Mouse (Mus musculus) MEL (cell line): ENCODE measurements around the gene Cyp1a2. TPM values are rescaled to one million over a fixed set of nuclear protein-coding genes. Genes with fewer than 3 reads are reported as not detected.

Experiments used
- DNase-seq: peaks from one replicate; pipeline ENCODE4 v3.0.0; 2011; ENCODE audit warnings: low read depth, low spot score
- H3K27ac ChIP-seq: 2 replicates; pipeline ENCODE4 v1.5.1; 2012; ENCODE audit warnings: low read depth, mild to moderate bottlenecking, control low read depth, low read length, moderate library complexity; ENCODE audit not compliant: control insufficient read depth
- H3K27me3 ChIP-seq, 2 experiments: fragments of 150-350 bp in 1 of 2; sonication (generic) in 1 of 2; 2 replicates each; pipeline ENCODE4 v1.6.1; 2012; ENCODE audit warnings: low read length in 2 of 2, mild to moderate bottlenecking in 2 of 2, improper control_type of control experiment in 1 of 2, moderate library complexity in 1 of 2; ENCODE audit not compliant: insufficient read depth in 2 of 2, control insufficient read depth in 1 of 2
- H3K36me3 ChIP-seq, 2 experiments: 2 replicates each; pipeline ENCODE4 v1.6.1; 2012 to 2014; ENCODE audit warnings: low read length in 2 of 2, improper control_type of control experiment in 1 of 2, inconsistent platforms in 1 of 2, mild to moderate bottlenecking in 1 of 2; ENCODE audit not compliant: insufficient read depth in 2 of 2, control insufficient read depth in 1 of 2
- H3K4me1 ChIP-seq, 2 experiments: fragments of 150-350 bp in 1 of 2; sonication (generic) in 1 of 2; 2 replicates each; pipeline ENCODE4 v1.6.1; 2012; ENCODE audit warnings: low read length in 2 of 2, improper control_type of control experiment in 1 of 2, mild to moderate bottlenecking in 1 of 2; ENCODE audit not compliant: insufficient read depth in 2 of 2, control insufficient read depth in 1 of 2
- H3K4me3 ChIP-seq, 2 experiments: fragments of 150-350 bp in 1 of 2; sonication (generic) in 1 of 2; 2 replicates each; pipeline ENCODE4 v1.5.1; 2012; ENCODE audit warnings: low read depth in 2 of 2, low read length in 2 of 2, mild to moderate bottlenecking in 2 of 2, moderate library complexity in 2 of 2, control low read depth in 1 of 2, improper control_type of control experiment in 1 of 2; ENCODE audit not compliant: control insufficient read depth in 1 of 2, insufficient read depth in 1 of 2
- H3K79me2 ChIP-seq: 2 replicates; pipeline ENCODE4 v1.6.1; 2012; ENCODE audit warnings: mild to moderate bottlenecking, low read length, moderate library complexity; ENCODE audit not compliant: control insufficient read depth, poor library complexity, insufficient read depth
- H3K9ac ChIP-seq: 2 replicates; pipeline ENCODE4 v1.6.1; 2012; ENCODE audit warnings: low read depth, mild to moderate bottlenecking, control low read depth, low read length, moderate library complexity; ENCODE audit not compliant: control insufficient read depth, poor library complexity, severe bottlenecking
- H3K9me3 ChIP-seq: fragments of 150-350 bp; sonication (generic); replicated peaks from 2 replicates; pipeline ENCODE4 v1.6.1; 2012; ENCODE audit warnings: mild to moderate bottlenecking, low read length, improper control_type of control experiment, moderate library complexity; ENCODE audit not compliant: insufficient read depth
- CHD1 ChIP-seq: IDR thresholded peaks from 2 replicates; pipeline ENCODE4 v1.6.1; 2012; ENCODE audit warnings: low read depth, mild to moderate bottlenecking, inconsistent platforms, low read length, improper control_type of control experiment
- CHD2 ChIP-seq: IDR thresholded peaks from 2 replicates; pipeline ENCODE4 v1.6.1; 2011; ENCODE audit warnings: low read length, improper control_type of control experiment
- CTCF ChIP-seq, 3 experiments: IDR thresholded peaks in 2 of 3; conservative IDR thresholded peaks in 1 of 3; 2 replicates each; pipeline ENCODE4 v1.5.1; 2011 to 2012; ENCODE audit warnings: low read length in 3 of 3, low read depth in 2 of 3, mild to moderate bottlenecking in 2 of 3, improper control_type of control experiment in 1 of 3, inconsistent platforms in 1 of 3, mixed read lengths in 1 of 3, moderate library complexity in 1 of 3; ENCODE audit not compliant: control insufficient read depth in 1 of 3, insufficient read depth in 1 of 3, poor library complexity in 1 of 3, severe bottlenecking in 1 of 3
- EP300 ChIP-seq, 2 experiments: IDR thresholded peaks; 2 replicates each; pipeline ENCODE4 v1.6.1; 2011; ENCODE audit warnings: improper control_type of control experiment in 2 of 2, low read length in 2 of 2, low read depth in 1 of 2, mild to moderate bottlenecking in 1 of 2
- ETS1 ChIP-seq: IDR thresholded peaks from 2 replicates; pipeline ENCODE4 v1.6.1; 2012; ENCODE audit warnings: low read depth, mild to moderate bottlenecking, inconsistent platforms, low read length, improper control_type of control experiment, moderate library complexity
- GABPA ChIP-seq: IDR thresholded peaks from 2 replicates; pipeline ENCODE4 v1.6.1; 2012; ENCODE audit warnings: low read depth, mild to moderate bottlenecking, inconsistent platforms, low read length, improper control_type of control experiment, moderate library complexity
- HCFC1 ChIP-seq: IDR thresholded peaks from 2 replicates; pipeline ENCODE4 v1.6.1; 2012; ENCODE audit warnings: low read depth, mild to moderate bottlenecking, inconsistent platforms, low read length, improper control_type of control experiment, moderate library complexity
- KAT2A ChIP-seq: conservative IDR thresholded peaks from 2 replicates; pipeline ENCODE4 v1.6.1; 2012; ENCODE audit warnings: low read depth, low read length, improper control_type of control experiment, inconsistent platforms
- MAX ChIP-seq: IDR thresholded peaks from 2 replicates; pipeline ENCODE4 v1.6.1; 2011; ENCODE audit warnings: low read length, improper control_type of control experiment
- MEF2A ChIP-seq: IDR thresholded peaks from 2 replicates; pipeline ENCODE4 v1.6.1; 2014; ENCODE audit warnings: low read depth, mild to moderate bottlenecking, inconsistent platforms, low read length, improper control_type of control experiment; ENCODE audit not compliant: poor library complexity, insufficient replicate concordance, severe bottlenecking; ENCODE audit errors: extremely low read depth
- MXI1 ChIP-seq: IDR thresholded peaks from 2 replicates; pipeline ENCODE4 v1.6.1; 2011; ENCODE audit warnings: mild to moderate bottlenecking, low read depth, low read length, improper control_type of control experiment
- MYB ChIP-seq: IDR thresholded peaks from 2 replicates; pipeline ENCODE4 v1.6.1; 2011; ENCODE audit warnings: mild to moderate bottlenecking, low read depth, low read length, improper control_type of control experiment
- NELFE ChIP-seq: IDR thresholded peaks from 2 replicates; pipeline ENCODE4 v1.6.1; 2011; ENCODE audit warnings: low read depth, low read length, improper control_type of control experiment
- NRF1 ChIP-seq: IDR thresholded peaks from 2 replicates; pipeline ENCODE4 v1.6.1; 2014; ENCODE audit warnings: low read depth, mild to moderate bottlenecking, inconsistent platforms, low read length, improper control_type of control experiment, moderate library complexity; ENCODE audit not compliant: poor library complexity, insufficient read depth, severe bottlenecking
- POLR2AphosphoS2 ChIP-seq: IDR thresholded peaks from 2 replicates; pipeline ENCODE4 v1.6.1; 2011; ENCODE audit warnings: low read length, improper control_type of control experiment
- RCOR1 ChIP-seq: IDR thresholded peaks from 2 replicates; pipeline ENCODE4 v1.6.1; 2012; ENCODE audit warnings: low read depth, mild to moderate bottlenecking, inconsistent platforms, low read length, improper control_type of control experiment
- TAL1 ChIP-seq: IDR thresholded peaks from 2 replicates; pipeline ENCODE4 v1.6.1; 2012; ENCODE audit warnings: mild to moderate bottlenecking, inconsistent platforms, low read length, moderate library complexity, mixed read lengths
- TBP ChIP-seq: IDR thresholded peaks from 2 replicates; pipeline ENCODE4 v1.8.0; 2011; ENCODE audit warnings: low read depth, low read length, improper control_type of control experiment
- TCF12 ChIP-seq: IDR thresholded peaks from 2 replicates; pipeline ENCODE4 v1.6.1; 2014; ENCODE audit warnings: low read depth, mild to moderate bottlenecking, inconsistent platforms, low read length, improper control_type of control experiment, moderate library complexity
- UBTF ChIP-seq: IDR thresholded peaks from 2 replicates; pipeline ENCODE4 v1.6.1; 2012; ENCODE audit warnings: low read depth, mild to moderate bottlenecking, inconsistent platforms, low read length, improper control_type of control experiment, moderate library complexity, borderline replicate concordance; ENCODE audit not compliant: insufficient read depth
- ZC3H11A ChIP-seq: IDR thresholded peaks from 2 replicates; pipeline ENCODE4 v1.6.1; 2012; ENCODE audit warnings: low read depth, mild to moderate bottlenecking, inconsistent platforms, low read length, improper control_type of control experiment
- ZKSCAN1 ChIP-seq: IDR thresholded peaks from 2 replicates; pipeline ENCODE4 v1.6.1; 2012; ENCODE audit warnings: low read depth, mild to moderate bottlenecking, inconsistent platforms, low read length, improper control_type of control experiment, moderate library complexity
- ZMIZ1 ChIP-seq: IDR thresholded peaks from 2 replicates; pipeline ENCODE4 v1.6.1; 2012; ENCODE audit warnings: low read depth, mild to moderate bottlenecking, inconsistent platforms, low read length, improper control_type of control experiment, moderate library complexity
- ZNF384 ChIP-seq: IDR thresholded peaks from 2 replicates; pipeline ENCODE4 v1.6.1; 2012; ENCODE audit warnings: low read depth, mild to moderate bottlenecking, inconsistent platforms, low read length, improper control_type of control experiment
- polyA plus RNA-seq, 2 experiments: library from polyadenylated mRNA; stranded (reverse) in 1 of 2; unstranded in 1 of 2; fragments of >175 nt in 1 of 2; fragments of >200 nt in 1 of 2; gene quantifications; 2 replicates each; pipeline versions ENCODE4 v1.2.1 to v1.2.4; 2012; ENCODE audit warnings: low replicate concordance in 2 of 2, low read depth in 1 of 2; ENCODE audit not compliant: insufficient read length in 2 of 2, insufficient read depth in 1 of 2, missing spikeins in 1 of 2
- total RNA-seq: library from RNA; depleted of rRNA; stranded (reverse); fragments of 300-350 nt; gene quantifications from 2 replicates; pipeline ENCODE4 v1.2.3, GENCODE M21; 2012

The Cyp1a2 gene
- total and polyA plus RNA-seq, 3 experiments: not detected

DNA sequence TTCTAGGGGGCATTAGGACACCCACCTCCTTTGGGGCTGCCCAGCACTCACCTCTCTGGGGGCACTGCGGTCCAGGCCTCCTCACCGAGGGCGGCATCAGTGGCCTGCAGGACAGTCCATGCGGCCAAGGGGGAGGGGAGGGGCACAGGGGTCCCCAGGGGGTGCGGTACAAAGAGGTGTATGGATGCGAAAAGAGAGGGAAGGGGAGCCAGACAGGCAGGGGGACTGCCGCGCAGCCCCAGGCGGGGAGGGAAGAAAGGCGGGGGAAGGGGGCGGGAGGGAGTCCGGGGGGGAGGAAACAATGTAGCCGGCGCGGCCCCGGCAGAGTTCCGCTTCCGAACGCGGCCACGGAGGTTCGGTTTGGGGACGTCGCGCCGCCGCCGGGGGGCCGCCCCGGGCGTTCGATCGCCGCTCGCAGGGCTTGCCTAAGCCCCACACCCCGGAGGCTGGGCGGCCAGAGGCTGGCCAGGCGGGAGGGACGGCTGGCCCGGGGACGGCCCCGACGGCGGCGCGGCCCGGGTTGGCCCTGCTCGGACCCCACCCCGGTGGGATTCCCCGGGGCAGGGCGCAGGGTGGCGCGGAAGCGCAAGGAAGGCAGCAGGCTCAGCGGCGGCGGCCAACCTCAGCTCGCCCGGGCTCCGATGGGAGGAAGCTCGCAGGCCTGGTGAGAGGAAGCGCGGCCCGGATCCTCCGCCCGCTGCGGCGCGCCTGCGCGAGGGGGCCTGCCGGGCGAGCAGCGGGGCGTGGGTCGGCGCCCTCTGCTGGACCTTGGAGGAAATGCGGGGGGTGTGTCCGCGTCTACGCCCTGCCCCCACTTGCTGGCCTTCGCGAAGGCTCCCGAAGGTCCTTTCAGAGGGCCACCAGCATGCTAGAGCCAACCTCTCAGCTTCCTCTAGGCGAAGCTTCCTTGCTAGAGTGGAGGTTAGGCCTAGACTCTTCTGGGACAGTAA is 38.3 kb downstream of the Cyp1a2 start (continued):
- TF ChIP-seq MEF2A (no peak), ZMIZ1 (peak; percentile 74), ZNF384 (no peak), TAL1 (no peak), MAX (peak; percentile 80), EP300 (IDR thresholded peaks at IDR 0.05; ENCODE audit: low read depth in 1 of 2, low read length in 2 of 2) (peak in 1 of 2 experiments; percentile 17; a peak in 1 of 4 replicates), CTCF (IDR thresholded peaks at IDR 0.05 in 2 of 3, conservative IDR thresholded peaks at IDR 0.05 in 1 of 3; ENCODE audit: control insufficient read depth in 1 of 3, insufficient read depth in 1 of 3, low read depth in 2 of 3, low read length in 3 of 3, poor library complexity in 1 of 3, severe bottlenecking in 1 of 3) (peak; percentile 78 to 93 (median 86)), ZKSCAN1 (no peak)

DNA sequence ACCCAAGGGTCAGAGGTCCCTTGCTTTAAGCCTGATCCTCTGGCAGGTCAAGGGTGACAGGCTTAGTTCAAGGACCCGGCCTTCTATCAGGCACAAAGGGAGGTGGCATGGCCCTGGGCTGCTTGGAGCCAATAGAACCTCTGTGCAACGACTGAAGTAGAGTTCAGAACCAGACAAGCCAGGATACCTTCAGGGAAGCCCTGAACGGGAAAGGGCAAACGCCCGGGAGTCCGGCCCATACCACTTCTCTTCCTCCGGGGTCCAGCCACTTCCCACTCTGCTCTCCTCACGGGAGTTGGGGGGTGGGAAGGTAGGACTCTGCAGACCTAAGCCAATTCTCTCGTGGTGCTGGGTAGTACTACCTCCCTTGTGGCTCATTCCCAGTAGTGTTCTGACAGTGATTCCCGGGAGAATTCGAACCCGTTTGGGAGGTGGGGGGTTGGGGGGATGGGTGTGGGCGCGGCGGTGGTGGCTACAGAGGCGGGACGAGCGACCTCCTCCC is 39.0 kb downstream of the Cyp1a2 start:
- DNase-seq: peak; percentile 52
- H3K79me2 ChIP-seq: peaks cover 61% of the 10 kb centered on the region
- TF ChIP-seq MAX: 0 out of 2 replicates have a peak, but pooled peaks have one; percentile 43
- 0 out of 2 replicates have a peak, but pooled peaks have one; percentile 0 for TF ChIP-seq MXI1
- no peak for TF ChIP-seq EP300 (IDR thresholded peaks at IDR 0.05; ENCODE audit: low read depth in 1 of 2, low read length in 2 of 2)
- no peak; the same call in 1 of the 2 replicates for TF ChIP-seq CHD1
- no peak for TF ChIP-seq POLR2AphosphoS2
- 0 out of 2 replicates have a peak, but pooled peaks have one; percentile 7 for TF ChIP-seq TCF12
- peaks cover 28 to 65% of the 10 kb centered on the region in 2 experiments for H3K4me1 ChIP-seq
- no peaks in the 10 kb centered on the region for H3K9me3 ChIP-seq
- H3K4me3 ChIP-seq: peak overlapping the region; percentile 85 to 89
- H3K36me3 ChIP-seq: peaks cover 0 to 47% of the 10 kb centered on the region in 2 experiments; a peak in 3 of 4 replicates
- peak overlapping the region; percentile 98 for H3K9ac ChIP-seq
- no peaks in the 10 kb centered on the region for H3K27me3 ChIP-seq
- H3K27ac ChIP-seq: peak overlapping the region; percentile 84

DNA sequence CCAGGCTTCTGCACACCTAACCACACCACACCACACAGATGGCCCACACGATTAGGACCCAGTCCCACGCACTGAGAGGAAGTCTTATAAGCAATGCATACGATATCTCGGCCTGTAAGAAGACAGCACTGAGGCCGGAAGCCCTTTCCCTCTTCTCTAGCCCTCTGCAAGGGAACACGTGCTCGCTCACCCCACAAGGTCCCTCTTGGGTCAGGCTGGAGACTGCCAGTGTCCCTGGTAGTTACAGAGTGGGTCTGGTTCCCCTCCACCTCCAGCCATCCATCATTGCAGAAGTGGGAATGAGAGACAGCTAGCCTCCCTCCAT is 39.7 kb downstream of the Cyp1a2 start:
- DNase-seq: peak; percentile 91
- H3K79me2 ChIP-seq: peaks cover 67% of the 10 kb centered on the region
- peak overlapping the region; percentile 84 for H3K27ac ChIP-seq
- no peaks in the 10 kb centered on the region for H3K27me3 ChIP-seq
- H3K9ac ChIP-seq: peak overlapping the region; percentile 98
- H3K9me3 ChIP-seq: no peaks in the 10 kb centered on the region
- H3K4me1 ChIP-seq: peaks cover 32 to 71% of the 10 kb centered on the region in 2 experiments
- H3K36me3 ChIP-seq: peaks cover 0 to 54% of the 10 kb centered on the region in 2 experiments; a peak in 3 of 4 replicates
- H3K4me3 ChIP-seq: peak overlapping the region; percentile 85 to 89
- TF ChIP-seq MXI1 (peak; percentile 99), EP300 (IDR thresholded peaks at IDR 0.05; ENCODE audit: low read depth in 1 of 2, low read length in 2 of 2) (peak; percentile 74 to 87), NELFE (peak; percentile 60; the same call in 1 of the 2 replicates), CHD1 (no peak), CTCF (IDR thresholded peaks at IDR 0.05 in 2 of 3, conservative IDR thresholded peaks at IDR 0.05 in 1 of 3; ENCODE audit: control insufficient read depth in 1 of 3, insufficient read depth in 1 of 3, low read depth in 2 of 3, low read length in 3 of 3, poor library complexity in 1 of 3, severe bottlenecking in 1 of 3) (no peak), ZC3H11A (no peak), NRF1 (no peak), TAL1 (peak; percentile 98), MAX (peak; percentile 99), ZKSCAN1 (no peak), RCOR1 (0 out of 2 replicates have a peak, but pooled peaks have one; percentile 1), POLR2AphosphoS2 (peak; percentile 66; the same call in 1 of the 2 replicates), UBTF (no peak), TBP (peak; percentile 89), GABPA (no peak), KAT2A (no peak), MEF2A (no peak), TCF12 (peak; percentile 89), CHD2 (no peak), ETS1 (peak; percentile 81), HCFC1 (no peak), MYB (no peak)
